Mouse (Mus musculus): ENCODE measurements around the gene Olfr1359. TPM values are rescaled to one million over a fixed set of nuclear protein-coding genes. Genes with fewer than 3 reads are reported as not detected.
"Not testable (repeated sequence)": the region's sequence is repeated elsewhere in the genome, so short reads cannot be mapped to it uniquely, and the experiment has no call there.

The Olfr1359 gene
- polyA plus RNA-seq, 1 experiment from 2014 or later, result not detected

- Histone ChIP-seq H3K4me2 (peak overlapping the region; percentile 75), H3K4me3 (ENCODE audit: low read depth, low read length) (0 out of 2 replicates have a peak overlapping the region, but pooled peaks have one; percentile 46), H3K36me3 (ENCODE audit: insufficient read depth) (no peaks in the 10 kb centered on the region), H3K27ac (ENCODE audit: low read depth) (peak overlapping the region; percentile 98), H3K9me3 (ENCODE audit: low read depth, low read length) (no peaks in the 10 kb centered on the region), H3K9ac (no peak overlapping the region), H3K27me3 (ENCODE audit: insufficient read depth, low read length) (no peaks in the 10 kb centered on the region), H3K4me1 (ENCODE audit: insufficient read depth) (no peaks in the 10 kb centered on the region)
- no peak for ATAC-seq (ENCODE audit: insufficient read depth)
- TF ChIP-seq CTCF (IDR thresholded peaks at IDR 0.05; ENCODE audit: low read depth), result no peak
- DNase-seq, result peak; percentile 9
Observed at GRCm38 (mm10) chr13:21751417-21751816, 53.5 kb downstream of the Olfr1359 start.

- no peaks in the 10 kb centered on the region for H3K27me3 ChIP-seq (ENCODE audit: insufficient read depth, low read length)
- H3K9me3 ChIP-seq (ENCODE audit: low read depth, low read length), result no peaks in the 10 kb centered on the region
- no peaks in the 10 kb centered on the region for H3K36me3 ChIP-seq (ENCODE audit: insufficient read depth)
- H3K4me3 ChIP-seq (ENCODE audit: low read depth, low read length), result peak overlapping the region; percentile 46; the same call in 1 of the 2 replicates
- WGBS, result 54% methylated on average over 3 of the region's 3 CpGs
- no peaks in the 10 kb centered on the region for H3K4me1 ChIP-seq (ENCODE audit: insufficient read depth)
- ATAC-seq (ENCODE audit: insufficient read depth) (no peak), DNase-seq (peak; percentile 15)
- H3K27ac ChIP-seq (ENCODE audit: low read depth), result peak overlapping the region; percentile 98
- H3K4me2 ChIP-seq, result peak overlapping the region; percentile 75
- TF ChIP-seq CTCF (IDR thresholded peaks at IDR 0.05; ENCODE audit: low read depth), result no peak
- H3K9ac ChIP-seq, result peak overlapping the region; percentile 71
Observed at GRCm38 (mm10) chr13:21751827-21752226, 53.9 kb downstream of the Olfr1359 start.

GRCm38 (mm10) chr13:21752356-21752755, 54.4 kb downstream of the Olfr1359 start:
- peak overlapping the region; percentile 75 for H3K4me2 ChIP-seq
- H3K9me3 ChIP-seq (ENCODE audit: low read depth, low read length), result no peaks in the 10 kb centered on the region
- peak; percentile 42 for DNase-seq
- TF ChIP-seq CTCF (IDR thresholded peaks at IDR 0.05; ENCODE audit: low read depth), result no peak
- peak overlapping the region; percentile 46 for H3K4me3 ChIP-seq (ENCODE audit: low read depth, low read length)
- peak overlapping the region; percentile 98 for H3K27ac ChIP-seq (ENCODE audit: low read depth)
- H3K27me3 ChIP-seq (ENCODE audit: insufficient read depth, low read length), result no peaks in the 10 kb centered on the region
- peak overlapping the region; percentile 71 for H3K9ac ChIP-seq
- 32% methylated on average over 3 of the region's 3 CpGs for WGBS
- H3K36me3 ChIP-seq (ENCODE audit: insufficient read depth), result no peaks in the 10 kb centered on the region
- no peak for ATAC-seq (ENCODE audit: insufficient read depth)
- H3K4me1 ChIP-seq (ENCODE audit: insufficient read depth), result no peaks in the 10 kb centered on the region

- TF ChIP-seq CTCF (IDR thresholded peaks at IDR 0.05; ENCODE audit: low read depth), result no peak
- peak overlapping the region; percentile 75 for H3K4me2 ChIP-seq
- H3K27ac ChIP-seq (ENCODE audit: low read depth), result peak overlapping the region; percentile 98
- H3K4me3 ChIP-seq (ENCODE audit: low read depth, low read length), result peak overlapping the region; percentile 46
- peak overlapping the region; percentile 71 for H3K9ac ChIP-seq
- no peaks in the 10 kb centered on the region for H3K36me3 ChIP-seq (ENCODE audit: insufficient read depth)
- DNase-seq, result peak; percentile 62
- no peaks in the 10 kb centered on the region for H3K9me3 ChIP-seq (ENCODE audit: low read depth, low read length)
- no peak for ATAC-seq (ENCODE audit: insufficient read depth)
- WGBS, result 1% methylated on average over 10 of the region's 10 CpGs
- no peaks in the 10 kb centered on the region for H3K27me3 ChIP-seq (ENCODE audit: insufficient read depth, low read length)
- H3K4me1 ChIP-seq (ENCODE audit: insufficient read depth), result no peaks in the 10 kb centered on the region
Observed at GRCm38 (mm10) chr13:21753051-21753523, 55.2 kb downstream of the Olfr1359 start.

GRCm38 (mm10) chr13:21753524-21754285, 55.8 kb downstream of the Olfr1359 start, which contains the start of the genes Hist1h2ak and Hist1h2bn:
TSS of gene Hist1h2ak (minus strand) at chr13:21753827.
TSS of gene Hist1h2bn (plus strand) at chr13:21754123.
- peak; percentile 97 for DNase-seq
- Histone ChIP-seq H3K27ac (ENCODE audit: low read depth) (peak within 1 kb of the TSS; percentile 98), H3K4me3 (ENCODE audit: low read depth, low read length) (peak within 1 kb of the TSS; percentile 46), H3K9ac (peak within 1 kb of the TSS; percentile 79), H3K4me2 (peak within 1 kb of the TSS; percentile 75)
- not testable (repeated sequence) for H3K9me3 ChIP-seq (ENCODE audit: low read depth, low read length); H3K36me3 ChIP-seq (ENCODE audit: insufficient read depth); H3K27me3 ChIP-seq (ENCODE audit: insufficient read depth, low read length); H3K4me1 ChIP-seq (ENCODE audit: insufficient read depth)
- peak; percentile 26; the same call in 1 of the 2 replicates for TF ChIP-seq CTCF (IDR thresholded peaks at IDR 0.05; ENCODE audit: low read depth)
- peak; percentile 92 for ATAC-seq (ENCODE audit: insufficient read depth)
- WGBS, result under 1% methylated on average over 42 of the region's 50 CpGs

- Histone ChIP-seq H3K4me3 (ENCODE audit: low read depth, low read length) (peak overlapping the region; percentile 46), H3K4me2 (peak overlapping the region; percentile 75), H3K27ac (ENCODE audit: low read depth) (peak overlapping the region; percentile 98), H3K9ac (peak overlapping the region; percentile 79)
- H3K4me1 ChIP-seq (ENCODE audit: insufficient read depth); H3K9me3 ChIP-seq (ENCODE audit: low read depth, low read length); H3K27me3 ChIP-seq (ENCODE audit: insufficient read depth, low read length); H3K36me3 ChIP-seq (ENCODE audit: insufficient read depth): not testable (repeated sequence)
- WGBS, result under 1% methylated on average over 15 of the region's 26 CpGs
- peak; percentile 86 for DNase-seq
- peak; percentile 7; the same call in 1 of the 2 replicates for ATAC-seq (ENCODE audit: insufficient read depth)
Observed at GRCm38 (mm10) chr13:21754294-21755001, 56.5 kb downstream of the Olfr1359 start.

GRCm38 (mm10) chr13:21755707-21756106, 57.8 kb downstream of the Olfr1359 start:
- no peaks in the 10 kb centered on the region for H3K27me3 ChIP-seq (ENCODE audit: insufficient read depth, low read length)
- DNase-seq (no peak), ATAC-seq (ENCODE audit: insufficient read depth) (no peak)
- no peak for TF ChIP-seq CTCF (IDR thresholded peaks at IDR 0.05; ENCODE audit: low read depth)
- no peaks in the 10 kb centered on the region for H3K9me3 ChIP-seq (ENCODE audit: low read depth, low read length)
- H3K4me2 ChIP-seq, result peak overlapping the region; percentile 70
- H3K27ac ChIP-seq (ENCODE audit: low read depth), result no peak overlapping the region
- no peaks in the 10 kb centered on the region for H3K36me3 ChIP-seq (ENCODE audit: insufficient read depth)
- WGBS, result 51% methylated on average over 1 of the region's 1 CpGs
- H3K9ac ChIP-seq, result peak overlapping the region; percentile 28; the same call in 1 of the 2 replicates
- H3K4me1 ChIP-seq (ENCODE audit: insufficient read depth), result no peaks in the 10 kb centered on the region
- H3K4me3 ChIP-seq (ENCODE audit: low read depth, low read length), result peak overlapping the region; percentile 46

Small RNAs within 50 kb of the gene (microRNA-seq; reads per million reads assigned to microRNA genes)
- gene Gm44357 (ENCODE audit: borderline number of aligned reads), result not detected
- not detected for gene Gm44367 (ENCODE audit: borderline number of aligned reads)
- gene Gm44454 (ENCODE audit: borderline number of aligned reads), result not detected

Other genes starting within 250 kb of the Olfr1359 start
- 26.6 and 27.6 TPM in 2 replicates for gene Zscan26, start 244.4 kb upstream of the Olfr1359 start, polyA plus RNA-seq (2014; fragmentation: Nextera tagmentation; extraction: Ambion mirVana)
- gene Nkapl, start 229.6 kb upstream of the Olfr1359 start, polyA plus RNA-seq (2014; fragmentation: Nextera tagmentation; extraction: Ambion mirVana), result 3.1 and 3.4 TPM in 2 replicates
- gene Zkscan4, start 219.2 kb upstream of the Olfr1359 start, polyA plus RNA-seq (2014; fragmentation: Nextera tagmentation; extraction: Ambion mirVana), result 3.4 and 3.5 TPM in 2 replicates
- gene Gm10065, start 218.7 kb upstream of the Olfr1359 start, polyA plus RNA-seq (2014; fragmentation: Nextera tagmentation; extraction: Ambion mirVana), result not detected in 2 replicates
- gene AK157302, start 202.9 kb upstream of the Olfr1359 start, polyA plus RNA-seq (2014; fragmentation: Nextera tagmentation; extraction: Ambion mirVana), result 0.74 and 0.96 TPM in 2 replicates
- gene Gm11273, start 196.7 kb upstream of the Olfr1359 start, polyA plus RNA-seq (2014; fragmentation: Nextera tagmentation; extraction: Ambion mirVana), result 6.6 and 7.6 TPM in 2 replicates
- gene Zkscan8, start 167.0 kb upstream of the Olfr1359 start, polyA plus RNA-seq (2014; fragmentation: Nextera tagmentation; extraction: Ambion mirVana), result 10.1 and 10.5 TPM in 2 replicates
- gene Olfr1366, start 155.3 kb upstream of the Olfr1359 start, polyA plus RNA-seq (2014; fragmentation: Nextera tagmentation; extraction: Ambion mirVana), result 0.14 and 0.41 TPM in 2 replicates
- 0.09 TPM in 1 of 2 replicates, not detected in the other for gene Olfr1535, start 138.2 kb upstream of the Olfr1359 start, polyA plus RNA-seq (2014; fragmentation: Nextera tagmentation; extraction: Ambion mirVana)
- gene Olfr1364, start 116.4 kb upstream of the Olfr1359 start, polyA plus RNA-seq (2014; fragmentation: Nextera tagmentation; extraction: Ambion mirVana), result not detected in 2 replicates
- not detected in 2 replicates for gene Olfr1362, start 84.1 kb upstream of the Olfr1359 start, polyA plus RNA-seq (2014; fragmentation: Nextera tagmentation; extraction: Ambion mirVana)
- gene Olfr11, start 55.6 kb upstream of the Olfr1359 start, polyA plus RNA-seq (2014; fragmentation: Nextera tagmentation; extraction: Ambion mirVana), result not detected in 2 replicates
- not detected in 2 replicates for gene Olfr1361, start 34.7 kb upstream of the Olfr1359 start, polyA plus RNA-seq (2014; fragmentation: Nextera tagmentation; extraction: Ambion mirVana)
- not detected in 2 replicates for gene Olfr1360, start 20.7 kb upstream of the Olfr1359 start, polyA plus RNA-seq (2014; fragmentation: Nextera tagmentation; extraction: Ambion mirVana)
- 3.8 and 6.9 TPM in 2 replicates for gene Hist1h2bl, start 18.0 kb downstream of the Olfr1359 start, polyA plus RNA-seq (2014; fragmentation: Nextera tagmentation; extraction: Ambion mirVana)
- 40.4 and 42.9 TPM in 2 replicates for gene Hist1h2ai, start 18.3 kb downstream of the Olfr1359 start, polyA plus RNA-seq (2014; fragmentation: Nextera tagmentation; extraction: Ambion mirVana)
- gene Hist1h3h, start 19.5 kb downstream of the Olfr1359 start, polyA plus RNA-seq (2014; fragmentation: Nextera tagmentation; extraction: Ambion mirVana), result 13.9 and 23.8 TPM in 2 replicates
- gene Hist1h2bm, start 23.9 kb downstream of the Olfr1359 start, polyA plus RNA-seq (2014; fragmentation: Nextera tagmentation; extraction: Ambion mirVana), result 4.9 and 8.0 TPM in 2 replicates
- 0.96 and 2.2 TPM in 2 replicates for gene Hist1h4j, start 37.0 kb downstream of the Olfr1359 start, polyA plus RNA-seq (2014; fragmentation: Nextera tagmentation; extraction: Ambion mirVana)
- 6.4 and 8.8 TPM in 2 replicates for gene Hist1h4k, start 52.4 kb downstream of the Olfr1359 start, polyA plus RNA-seq (2014; fragmentation: Nextera tagmentation; extraction: Ambion mirVana)
- 16.8 and 20.4 TPM in 2 replicates for gene Hist1h2ak, start 55.7 kb downstream of the Olfr1359 start, polyA plus RNA-seq (2014; fragmentation: Nextera tagmentation; extraction: Ambion mirVana)
- gene Hist1h2bn, start 56.0 kb downstream of the Olfr1359 start, polyA plus RNA-seq (2014; fragmentation: Nextera tagmentation; extraction: Ambion mirVana), result 2.0 and 3.1 TPM in 2 replicates
- gene Hist1h1b, start 82.5 kb downstream of the Olfr1359 start, polyA plus RNA-seq (2014; fragmentation: Nextera tagmentation; extraction: Ambion mirVana), result 18.5 and 19.7 TPM in 2 replicates
- 237 and 252 TPM in 2 replicates for gene Hist1h3i, start 85.3 kb downstream of the Olfr1359 start, polyA plus RNA-seq (2014; fragmentation: Nextera tagmentation; extraction: Ambion mirVana)
- gene Hist1h2an, start 89.1 kb downstream of the Olfr1359 start, polyA plus RNA-seq (2014; fragmentation: Nextera tagmentation; extraction: Ambion mirVana), result 7.2 and 8.9 TPM in 2 replicates
- 2.0 and 3.4 TPM in 2 replicates for gene Hist1h2bp, start 89.3 kb downstream of the Olfr1359 start, polyA plus RNA-seq (2014; fragmentation: Nextera tagmentation; extraction: Ambion mirVana)
- 24.4 and 25.8 TPM in 2 replicates for gene Hist1h2bq, start 112.1 kb downstream of the Olfr1359 start, polyA plus RNA-seq (2014; fragmentation: Nextera tagmentation; extraction: Ambion mirVana)
- 1.9 TPM in 1 of 2 replicates, not detected in the other for gene Hist1h2ao, start 112.4 kb downstream of the Olfr1359 start, polyA plus RNA-seq (2014; fragmentation: Nextera tagmentation; extraction: Ambion mirVana)
- gene Hist1h4m, start 113.6 kb downstream of the Olfr1359 start, polyA plus RNA-seq (2014; fragmentation: Nextera tagmentation; extraction: Ambion mirVana), result not detected in 2 replicates
- 31.8 and 32.5 TPM in 2 replicates for gene Hist1h4n, start 134.1 kb downstream of the Olfr1359 start, polyA plus RNA-seq (2014; fragmentation: Nextera tagmentation; extraction: Ambion mirVana)
- 5,437 and 5,439 TPM in 2 replicates for gene Hist1h2ap, start 135.4 kb downstream of the Olfr1359 start, polyA plus RNA-seq (2014; fragmentation: Nextera tagmentation; extraction: Ambion mirVana)
- 26.4 and 28.5 TPM in 2 replicates for gene Hist1h2br, start 135.6 kb downstream of the Olfr1359 start, polyA plus RNA-seq (2014; fragmentation: Nextera tagmentation; extraction: Ambion mirVana)
- 16.0 and 16.4 TPM in 2 replicates for gene Zfp184, start 247.0 kb downstream of the Olfr1359 start, polyA plus RNA-seq (2014; fragmentation: Nextera tagmentation; extraction: Ambion mirVana)